8 mouse cellular contexts compared by ENCODE assay signal in the genomic region with DNA sequence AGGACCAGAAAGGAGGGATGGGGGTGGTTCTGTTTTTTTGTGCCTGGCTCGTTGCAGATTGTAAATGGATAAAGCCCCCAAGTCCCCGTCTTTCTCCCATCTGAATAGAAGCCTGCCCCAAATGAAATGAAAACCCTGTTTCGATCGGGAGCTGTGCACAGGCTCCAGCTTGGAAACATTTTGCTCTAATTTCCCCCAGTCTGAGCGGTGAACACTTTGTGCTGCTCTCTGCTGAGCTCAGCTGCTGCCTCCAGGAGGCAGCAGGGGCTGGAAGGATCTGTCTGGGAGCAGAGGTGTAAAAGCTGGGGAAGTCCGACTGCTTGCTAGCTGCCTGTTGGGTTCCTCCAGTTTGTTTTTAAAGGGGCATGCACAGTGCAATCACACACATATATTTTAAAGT. TPM values are rescaled to one million over a fixed set of nuclear protein-coding genes. Genes with fewer than 3 reads are reported as not detected.
A peak's percentile ranks its signal among the peaks of the same experiment; 100 is the strongest.
DNase-seq lines count a peak whose midpoint lies in the region; ATAC-seq lines count a peak whose summit lies in the region.

No protein-coding gene starts in this region.

- H3K36me3 ChIP-seq in kidney, embryonic 14.5 days (ENCODE audit: control insufficient read depth, insufficient read depth, low read length): peaks cover 5% of the 10 kb centered on the region; the same call in 1 of the 2 replicates
- no peaks in the 10 kb centered on the region for H3K36me3 ChIP-seq in liver, embryonic 11.5 days (ENCODE audit: control insufficient read depth, insufficient read depth, low read length)
- peaks cover 9% of the 10 kb centered on the region; the same call in 1 of the 2 replicates for H3K36me3 ChIP-seq in neural tube, embryonic 12.5 days

- peak overlapping the region; percentile 68 for H3K27ac ChIP-seq in kidney, embryonic 14.5 days (ENCODE audit: low read depth, low read length)
- peak overlapping the region; percentile 53 for H3K27ac ChIP-seq in liver, embryonic 11.5 days (ENCODE audit: low read depth, low read length)
- H3K27ac ChIP-seq in neural tube, embryonic 12.5 days: peak overlapping the region; percentile 71

- no peaks in the 10 kb centered on the region for H3K9me3 ChIP-seq in kidney, embryonic 14.5 days (ENCODE audit: control insufficient read depth, low read length)
- no peaks in the 10 kb centered on the region for H3K9me3 ChIP-seq in liver, embryonic 11.5 days (ENCODE audit: control insufficient read depth, low read length)
- no peaks in the 10 kb centered on the region for H3K9me3 ChIP-seq in neural tube, embryonic 12.5 days

- ATAC-seq in cerebellum, adult (ENCODE audit: insufficient number of reproducible peaks, low FRiP score, low TSS enrichment): no peak
- ATAC-seq in kidney, embryonic 14.5 days (ENCODE audit: low FRiP score, low TSS enrichment): peak; percentile 38; the same call in 1 of the 2 replicates
- ATAC-seq in liver, embryonic 11.5 days (replicated peaks; ENCODE audit: low FRiP score): no peak
- ATAC-seq in neural tube, embryonic 12.5 days (ENCODE audit: low FRiP score, low read depth): no peak
- no peak for ATAC-seq in granulocyte monocyte progenitor cell, adult 5-6 weeks (replicated peaks; ENCODE audit: poor library complexity, severe bottlenecking)

- DNase-seq in cerebellum, adult 11-12 months: peak; percentile 15
- DNase-seq in embryo, embryonic 10.5 days (ENCODE audit: low spot score): peak; percentile 84
- DNase-seq in heart, adult 8-10 months (ENCODE audit: low spot score): peak; percentile 67
- no peak for DNase-seq in liver, embryonic 11.5 days (ENCODE audit: low spot score)

- H3K9ac ChIP-seq in kidney, embryonic 14.5 days (ENCODE audit: low read depth, low read length): peak overlapping the region; percentile 72
- peak overlapping the region; percentile 67 for H3K9ac ChIP-seq in liver, embryonic 11.5 days (ENCODE audit: low read depth, low read length)
- H3K9ac ChIP-seq in neural tube, embryonic 12.5 days: peak overlapping the region; percentile 71

- WGBS in kidney, embryonic 14.5 days: 1% methylated on average over 6 of the region's 6 CpGs
- 18% methylated on average over 6 of the region's 6 CpGs for WGBS in liver, embryonic 11.5 days
- 0% methylated on average over 6 of the region's 6 CpGs for whole genome bisulfite sequencing in neural tube, embryonic 12.5 days

- peak overlapping the region; percentile 59 for H3K4me2 ChIP-seq in kidney, embryonic 14.5 days (replicated peaks; ENCODE audit: low read depth, low read length)
- peak overlapping the region; percentile 42 for H3K4me2 ChIP-seq in liver, embryonic 11.5 days
- peak overlapping the region; percentile 68 for H3K4me2 ChIP-seq in neural tube, embryonic 12.5 days (replicated peaks)

- H3K4me1 ChIP-seq in kidney, embryonic 14.5 days (ENCODE audit: control insufficient read depth, insufficient read depth, low read length): peaks cover 43% of the 10 kb centered on the region
- peaks cover 7% of the 10 kb centered on the region for H3K4me1 ChIP-seq in liver, embryonic 11.5 days (replicated peaks; ENCODE audit: control insufficient read depth, insufficient read depth, low read length)
- peaks cover 66% of the 10 kb centered on the region for H3K4me1 ChIP-seq in neural tube, embryonic 12.5 days

- no peaks in the 10 kb centered on the region for H3K27me3 ChIP-seq in kidney, embryonic 14.5 days (ENCODE audit: control insufficient read depth, insufficient read depth, low read length)
- H3K27me3 ChIP-seq in liver, embryonic 11.5 days (replicated peaks; ENCODE audit: control insufficient read depth, insufficient read depth, low read length): peaks cover 39% of the 10 kb centered on the region
- H3K27me3 ChIP-seq in neural tube, embryonic 12.5 days (replicated peaks): no peaks in the 10 kb centered on the region

- peak overlapping the region; percentile 58 for H3K4me3 ChIP-seq in kidney, embryonic 14.5 days (ENCODE audit: low read length)
- H3K4me3 ChIP-seq in liver, embryonic 11.5 days (ENCODE audit: low read depth, low read length): peak overlapping the region; percentile 56
- H3K4me3 ChIP-seq in neural tube, embryonic 12.5 days: peak overlapping the region; percentile 60

RNA-seq across cellular contexts. Expression of a gene that starts 1.4 kb away (rescaled TPM):
- 10 to 100 TPM; 46.3 to 71.9 (median 54.9) TPM for total RNA-seq in heart, adult 8-10 months (2022)
- 50.5 and 56.4 TPM in 2 replicates for polyA plus RNA-seq in kidney, embryonic 14.5 days (2014; fragmentation: Nextera tagmentation; extraction: Ambion mirVana)
- polyA plus RNA-seq in liver, embryonic 11.5 days (2014; fragmentation: Nextera tagmentation; extraction: Ambion mirVana): 22.3 and 22.8 TPM in 2 replicates
- 34.0 and 38.0 TPM in 2 replicates for polyA plus RNA-seq in neural tube, embryonic 12.5 days (2016; fragmentation: Nextera tagmentation; extraction: Ambion mirVana)
- total RNA-seq in granulocyte monocyte progenitor cell, adult 5-6 weeks (2014; fragmentation: Nextera tagmentation): not detected in 2 replicates
- total RNA-seq in granulocyte monocyte progenitor cell, adult 5-6 weeks (2017): not detected in 2 replicates

RNA-seq across cellular contexts. Expression of a gene that starts 52.0 kb away (rescaled TPM):
- total RNA-seq in heart, adult 8-10 months (2022): not detected
- 0.27 and 0.31 TPM in 2 replicates for polyA plus RNA-seq in kidney, embryonic 14.5 days (2014; fragmentation: Nextera tagmentation; extraction: Ambion mirVana)
- not detected in 2 replicates for polyA plus RNA-seq in liver, embryonic 11.5 days (2014; fragmentation: Nextera tagmentation; extraction: Ambion mirVana)
- polyA plus RNA-seq in neural tube, embryonic 12.5 days (2016; fragmentation: Nextera tagmentation; extraction: Ambion mirVana): 0.13 TPM in 1 of 2 replicates, not detected in the other
- not detected in 2 replicates for total RNA-seq in granulocyte monocyte progenitor cell, adult 5-6 weeks (2014; fragmentation: Nextera tagmentation)
- total RNA-seq in granulocyte monocyte progenitor cell, adult 5-6 weeks (2017): not detected in 2 replicates
